Mouse (Mus musculus): Measurements from ENCODE around the gene Rbfox3. TPM values are rescaled to one million over a fixed set of nuclear protein-coding genes. Genes with fewer than 3 reads are reported as not detected.
A peak's percentile ranks its signal among the peaks of the same experiment; 100 is the strongest.

The Rbfox3 gene
- total RNA-seq, 2 experiments from 2014 or later: 276 to 303 TPM

DNA sequence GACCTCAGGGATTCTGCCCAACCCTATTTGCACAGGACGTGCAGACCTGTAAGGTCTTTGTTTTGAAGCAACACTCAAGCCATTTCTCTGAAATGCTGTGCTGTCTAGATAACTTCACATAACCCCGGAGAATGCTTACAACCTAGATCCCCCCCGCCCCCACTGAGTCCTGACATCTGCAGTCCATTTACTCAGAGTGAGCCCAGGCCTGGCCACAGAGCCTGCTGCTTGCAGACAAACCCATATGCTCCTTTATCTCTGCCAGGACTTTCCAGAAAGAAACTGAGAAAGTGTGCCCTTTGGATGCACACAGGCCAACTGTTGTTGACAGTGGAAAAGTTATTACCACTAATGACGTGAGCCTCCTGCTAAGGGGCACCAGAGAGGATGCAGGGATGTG is 464.1 kb downstream of the Rbfox3 start:
- DNase-seq (ENCODE audit: low spot score in 2 of 2): no peak
- H3K4me3 ChIP-seq: no peak overlapping the region
- TF ChIP-seq CTCF (conservative IDR thresholded peaks at IDR 0.05): no peak
- H3K27ac ChIP-seq: no peak overlapping the region

DNA sequence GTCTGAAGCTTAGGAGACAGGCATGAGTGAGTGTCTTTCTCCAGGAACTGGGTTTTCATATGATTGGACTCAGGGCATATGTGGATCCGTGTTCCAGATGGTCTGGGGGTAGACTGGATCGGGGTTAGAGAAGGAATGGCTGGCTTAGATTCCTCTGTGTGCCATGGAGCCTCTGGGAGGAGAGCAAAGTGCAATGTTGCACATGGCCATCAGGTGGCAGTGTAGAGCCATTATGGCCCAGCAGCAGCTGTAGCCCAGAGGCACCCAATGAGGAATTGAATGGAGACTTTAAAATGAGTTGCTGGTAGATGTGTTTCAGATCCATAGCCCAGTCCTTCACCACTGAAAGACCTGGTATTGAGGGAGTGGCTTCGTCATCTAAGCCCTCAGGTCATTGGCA is 465.6 kb downstream of the Rbfox3 start:
- peak; percentile 63 to 81 for DNase-seq (ENCODE audit: low spot score in 2 of 2)
- TF ChIP-seq CTCF (conservative IDR thresholded peaks at IDR 0.05): peak; percentile 97
- H3K4me3 ChIP-seq: no peak overlapping the region
- no peak overlapping the region for H3K27ac ChIP-seq

DNA sequence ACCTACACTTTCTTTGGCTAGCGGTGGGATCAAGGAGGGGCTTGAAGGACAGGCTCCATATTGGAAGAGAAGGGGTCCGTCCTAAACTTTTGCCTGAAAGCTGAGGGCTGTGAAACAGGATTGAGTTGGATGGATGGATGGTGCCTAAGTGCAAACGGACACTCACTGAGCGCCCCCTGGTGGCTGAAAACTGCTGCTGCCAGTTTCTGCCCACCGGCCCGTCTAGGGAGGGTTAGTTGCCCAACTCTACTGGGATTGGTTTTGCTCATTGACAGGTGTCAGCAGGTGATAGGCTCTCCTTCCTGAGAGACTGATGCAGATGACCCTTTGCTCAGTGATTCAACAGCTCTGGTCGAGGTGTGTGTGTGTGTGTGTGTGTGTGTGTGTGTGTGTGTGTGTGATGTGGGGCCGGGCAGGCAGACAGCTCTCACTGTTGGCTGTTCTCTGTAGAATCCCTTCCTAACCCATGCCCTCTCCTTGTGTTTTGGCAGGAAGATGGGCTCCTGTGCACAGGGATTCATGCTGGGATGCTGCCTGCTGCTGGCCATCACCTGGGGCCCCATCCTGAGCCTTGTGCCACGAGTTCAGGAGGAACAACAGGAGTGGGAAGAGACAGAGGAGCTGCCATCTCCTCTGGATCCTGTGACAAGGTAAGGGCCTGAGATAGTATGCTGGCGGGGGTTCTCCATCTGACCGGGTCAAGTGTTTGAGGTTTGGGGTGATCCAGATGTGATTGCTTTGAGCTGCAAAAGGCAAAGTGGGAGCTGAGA is 468.0 kb downstream of the Rbfox3 start:
- DNase-seq (ENCODE audit: low spot score in 2 of 2): peak in 1 of 2 experiments; percentile 70
- peak; percentile 88 for TF ChIP-seq CTCF (conservative IDR thresholded peaks at IDR 0.05)
- H3K27ac ChIP-seq: no peak overlapping the region
- no peak overlapping the region for H3K4me3 ChIP-seq

- no peak overlapping the region for H3K27ac ChIP-seq
- DNase-seq (ENCODE audit: low spot score in 2 of 2): no peak
- TF ChIP-seq CTCF (conservative IDR thresholded peaks at IDR 0.05): no peak
- H3K4me3 ChIP-seq: no peak overlapping the region
These were observed 468.7 kb downstream of the Rbfox3 start for GRCm38 (mm10) chr11:118442691-118443090.

Small RNA genes within 50 kb of the gene (microRNA-seq; reads per million reads assigned to microRNA genes)
- 0 reads per million in 2 experiments for gene Gm25040

Other genes with a start within 250 kb of the Rbfox3 start
- not detected for gene Enpp7, start 76.6 kb upstream of the Rbfox3 start, total RNA-seq (2021)
- 1 to 10 TPM; 2.9 to 3.1 TPM for gene Cbx2, start 111.4 kb upstream of the Rbfox3 start, total RNA-seq (2021)
- gene Cbx8, start 129.4 kb upstream of the Rbfox3 start, total RNA-seq (2021): 10 to 100 TPM; 10.2 to 11.3 TPM
- 10 to 100 TPM; 53.7 to 60.4 TPM for gene Cbx4, start 174.6 kb upstream of the Rbfox3 start, total RNA-seq (2021)

Data from layer of hippocampus, adult 2 months (tissue).